Mouse (Mus musculus): ENCODE results near the gene Olfr851.

Gene Olfr851

GRCm38 (mm10) chr9:19492995-19493394 is at the start of gene Olfr851:
Gene Olfr851 (plus strand): TSS chr9:19493295.
- no peak for DNase-seq (ENCODE audit: low spot score in 2 of 2)

GRCm38 (mm10) chr9:19478148-19478547 is 14.9 kb upstream of the Olfr851 start, which contains the start of gene Olfr850:
Gene Olfr850 (minus strand): TSS chr9:19478248.
- DNase-seq (ENCODE audit: low spot score in 2 of 2): no peak

- DNase-seq (ENCODE audit: low spot score in 2 of 2): no peak
These were observed 47.9 kb downstream of the Olfr851 start, which contains the start of gene Olfr853 for GRCm38 (mm10) chr9:19540976-19541375. Gene Olfr853 (minus strand): TSS chr9:19541076.
